Mouse (Mus musculus) embryonic fibroblast, embryonic 13.5 days (primary cell): Measurements from ENCODE around the gene Nsun6.

ENCODE experiments used
- CTCF ChIP-seq: IDR thresholded peaks from 2 replicates; pipeline ENCODE4 v1.5.1; 2011; ENCODE audit warnings: mild to moderate bottlenecking, control low read depth, low read length, moderate library complexity, borderline replicate concordance; ENCODE audit not compliant: insufficient read depth
- POLR2A ChIP-seq: IDR thresholded peaks from 2 replicates; pipeline ENCODE4 v1.6.1; 2011; ENCODE audit warnings: low read depth, mild to moderate bottlenecking, control low read depth, low read length, moderate library complexity

DNA sequence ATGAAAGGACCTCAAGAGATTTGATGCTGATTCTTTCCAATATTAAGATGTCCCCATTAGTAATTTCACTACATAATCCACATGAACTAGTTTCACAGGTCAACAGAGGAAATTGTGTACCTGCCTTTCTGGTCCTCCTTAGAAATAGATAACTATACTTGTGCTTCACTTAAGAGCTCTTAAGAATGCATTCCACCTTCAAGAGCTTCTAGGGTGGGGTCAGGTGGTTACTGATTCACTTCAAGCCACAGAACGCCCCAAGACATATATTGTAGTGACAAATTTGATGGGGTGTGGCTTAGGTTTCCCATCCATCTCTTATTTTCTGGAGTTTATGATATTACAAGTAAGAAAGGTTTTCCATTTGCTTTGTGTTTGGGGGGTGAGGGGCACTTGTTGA lies 32.4 kb upstream of the Nsun6 start:
- no peak for TF ChIP-seq CTCF
- no peak for TF ChIP-seq POLR2A
